Mouse (Mus musculus) mouse embryonic stem cell (cell line): ENCODE results near the gene Tdgf1.

Experiments used
- in situ Hi-C, 2 experiments: fragments of 300-500 bp; cut with MboI; formaldehyde crosslinking; loops; 1 replicate in 1 of 2; 3 replicates in 1 of 2; pipeline ENCODE4 v1.14.3; 2019 to 2020; ENCODE audit warnings: low sequenced_read_pairs in 2 of 2, low pct_unique_long_range_greater_than_20kb in 1 of 2, mixed read lengths in 1 of 2; ENCODE audit not compliant: unreplicated experiment in 1 of 2

Tdgf1 gene

DNA sequence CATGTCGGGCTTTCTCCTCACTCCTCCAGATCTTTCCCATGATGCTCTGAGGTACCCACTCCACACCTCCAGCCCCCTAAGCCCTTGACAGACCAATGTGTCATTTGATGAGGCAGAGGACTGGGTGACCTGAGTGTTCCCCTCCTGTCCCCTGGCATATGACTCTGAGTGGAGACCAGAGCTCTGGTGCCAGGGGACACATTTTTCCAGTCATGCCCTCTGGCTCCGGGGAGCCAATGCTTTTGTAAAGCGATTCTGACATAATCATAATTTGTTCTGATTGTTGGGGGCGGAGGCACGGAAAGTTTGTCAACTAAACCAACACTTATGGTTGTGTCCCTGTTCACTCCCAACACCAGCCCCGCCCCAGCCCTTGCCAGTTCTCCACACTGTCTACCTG is 10.0 kb upstream of the Tdgf1 start:
- in situ Hi-C loops, result no loop called here

DNA sequence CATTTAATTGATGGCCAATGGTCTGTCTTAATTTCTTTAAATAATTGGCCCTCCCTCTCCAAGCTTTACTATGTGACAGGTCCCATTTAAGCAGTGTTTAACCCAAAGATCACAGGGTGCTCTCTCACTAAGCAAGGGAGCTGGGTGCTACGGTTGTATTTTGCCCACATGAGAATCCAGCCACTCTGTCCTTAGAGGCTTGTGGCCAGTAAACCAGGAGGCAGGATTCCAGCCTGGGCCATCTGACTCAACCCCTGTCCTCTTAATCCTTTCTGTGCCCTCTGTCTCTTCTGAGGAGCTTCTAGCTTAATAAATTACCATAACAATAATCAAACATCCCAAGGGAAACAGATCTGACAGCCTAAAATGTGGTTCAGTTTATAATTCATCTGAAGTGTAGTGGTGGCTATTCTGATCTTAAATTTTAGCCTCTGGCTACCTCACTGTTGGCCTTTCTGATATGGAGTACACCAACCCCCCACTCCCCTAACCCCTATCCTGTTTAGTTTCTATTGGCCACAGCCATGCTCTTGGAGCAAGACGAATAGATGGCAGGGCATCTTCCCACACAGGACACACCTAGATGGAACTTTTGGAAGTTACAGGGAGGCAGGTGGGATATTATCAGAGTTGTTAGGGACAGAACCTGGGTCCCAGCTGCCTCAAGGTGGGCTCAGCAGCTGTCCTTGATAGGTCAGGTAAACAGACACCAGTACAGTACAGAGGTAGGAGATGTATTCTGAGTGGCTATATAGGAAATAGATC is 8.9 kb upstream of the Tdgf1 start:
- in situ Hi-C loops, result no loop called here

DNA sequence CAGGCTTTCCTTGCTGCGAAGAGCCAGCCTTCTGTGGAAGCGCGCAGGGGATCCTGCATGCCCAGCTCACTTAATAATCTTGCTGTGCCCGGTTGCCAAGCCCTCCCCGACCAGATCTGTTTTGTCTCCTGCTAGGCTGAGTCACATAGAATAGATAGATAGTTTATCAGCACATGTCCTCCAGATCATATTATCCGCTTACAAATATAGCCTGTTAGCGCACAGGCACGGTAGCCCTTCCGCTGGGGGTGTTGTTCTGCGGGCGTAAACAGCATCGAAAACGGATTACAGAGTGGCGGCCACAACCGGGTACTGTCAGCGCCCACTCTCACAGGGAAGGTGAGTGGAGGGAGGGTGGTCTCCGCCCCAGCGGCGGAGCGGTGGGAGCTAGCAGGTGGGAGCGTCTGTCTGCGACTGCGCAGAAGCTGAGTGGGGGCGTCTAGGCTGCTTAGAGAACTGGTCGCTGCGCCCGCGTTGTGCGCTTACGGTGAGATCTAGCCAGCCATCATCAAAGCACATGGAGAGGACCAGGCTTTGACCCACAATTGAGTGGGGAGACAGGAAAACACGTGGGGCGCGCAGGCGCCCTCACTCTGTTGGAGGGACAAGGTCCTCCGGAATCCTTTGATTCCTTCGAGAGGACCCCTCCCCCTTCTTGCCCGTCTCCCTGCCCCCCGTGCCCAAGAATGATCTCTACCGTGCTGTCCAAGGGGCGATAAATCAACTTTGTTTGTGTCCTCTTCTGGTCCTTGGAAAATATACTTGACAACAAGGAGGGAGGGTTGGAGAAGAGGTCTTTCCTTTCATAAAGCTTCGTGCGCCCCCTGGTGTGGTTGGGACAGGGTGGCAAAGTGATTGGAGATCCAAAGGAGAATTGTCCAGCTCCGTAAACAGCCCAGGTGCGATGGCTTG is 7.8 kb upstream of the Tdgf1 start:
- in situ Hi-C loops, result no loop called here

DNA sequence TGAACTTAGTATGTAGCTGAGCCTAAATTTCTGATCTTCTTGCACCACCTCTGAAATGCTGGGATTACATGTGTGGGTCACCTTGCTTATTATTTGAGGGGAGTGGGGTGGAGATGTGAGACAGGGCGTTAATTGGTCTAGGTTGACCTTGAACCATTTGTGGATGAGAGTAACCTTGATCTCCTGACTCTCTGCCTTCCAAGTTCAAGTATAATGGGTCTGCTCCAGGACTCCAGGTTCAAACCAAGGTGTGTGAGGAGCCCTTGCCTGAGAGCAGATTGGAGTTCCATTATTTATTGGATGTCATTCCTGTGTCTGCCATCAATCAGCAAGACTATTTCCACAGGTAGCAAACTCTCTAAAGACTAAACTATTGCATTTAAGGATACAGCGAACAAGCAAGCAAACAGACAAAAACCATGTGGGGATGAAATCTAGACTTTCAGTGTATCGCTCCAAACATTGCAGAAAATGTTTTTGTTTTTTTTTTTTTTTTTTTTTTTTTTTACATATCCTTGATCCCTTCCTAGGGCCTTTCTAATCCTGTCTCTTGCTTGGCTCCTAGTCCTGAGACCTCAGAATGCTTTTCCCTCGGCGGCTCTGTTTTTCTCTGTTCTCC is 7.1 kb upstream of the Tdgf1 start:
- in situ Hi-C loops, result no loop called here

DNA sequence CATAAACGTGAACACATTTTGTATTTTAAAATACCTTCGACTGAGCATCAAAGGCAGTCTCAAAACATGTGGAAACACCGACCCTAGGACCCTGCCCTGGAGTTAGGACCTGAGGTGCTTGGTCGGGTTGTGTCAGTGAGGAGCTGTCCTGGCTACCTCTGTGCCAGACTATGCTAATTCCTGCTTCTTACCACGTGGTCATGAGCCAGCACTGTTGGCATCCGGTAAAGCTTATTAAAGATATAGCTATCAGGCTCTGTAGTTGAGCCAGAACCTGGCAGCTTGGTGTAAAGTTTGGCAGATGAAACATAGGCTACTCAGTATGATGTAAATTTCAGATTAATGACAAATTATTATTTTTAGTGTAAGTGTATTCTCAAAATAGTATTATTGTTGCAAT is 6.4 kb upstream of the Tdgf1 start:
- in situ Hi-C loops, result no loop called here

DNA sequence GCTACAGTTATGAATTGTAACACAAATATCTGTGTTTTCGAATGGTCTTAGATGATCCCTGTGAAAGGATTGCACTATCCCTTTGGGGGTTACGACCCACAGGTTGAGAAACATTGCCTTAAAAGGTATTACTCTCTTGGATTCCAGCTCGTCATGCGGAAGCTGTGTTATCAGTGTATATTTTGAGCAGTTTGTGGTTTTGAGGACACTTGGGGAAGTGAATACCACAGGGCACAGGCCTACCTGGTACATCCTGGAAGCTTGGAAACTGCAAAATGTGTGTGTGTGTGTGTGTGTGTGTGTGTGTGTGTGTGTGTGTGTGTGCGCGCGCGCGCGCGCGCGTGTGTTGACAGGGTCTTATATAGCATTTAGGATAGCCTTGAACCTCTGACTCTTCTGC is 5.9 kb upstream of the Tdgf1 start:
- in situ Hi-C loops, result no loop called here

DNA sequence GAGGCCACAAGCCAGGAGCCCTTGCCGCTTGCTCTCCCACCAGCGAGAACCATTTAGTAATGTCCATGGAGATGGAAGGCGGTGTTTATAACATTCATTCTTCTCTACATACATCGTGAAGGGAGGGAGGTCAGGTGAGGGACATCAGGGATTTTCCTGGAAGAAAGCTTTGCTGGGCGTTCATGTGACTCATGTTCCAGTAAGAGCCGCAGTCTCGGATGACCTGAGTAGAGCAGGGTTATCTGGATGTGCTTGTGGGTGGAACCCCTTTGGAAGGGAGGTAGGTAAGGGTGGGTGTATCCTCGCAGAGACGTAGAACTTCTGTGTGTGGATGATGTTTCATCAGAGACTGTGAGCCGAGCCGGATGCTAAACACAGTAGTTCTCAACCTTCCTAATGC is 5.4 kb upstream of the Tdgf1 start, which contains the start of gene Lrrc2:
Gene Lrrc2, plus strand, starts transcription at position 149 of the 400 bp plus-strand sequence.
- in situ Hi-C loops, result no loop called here

DNA sequence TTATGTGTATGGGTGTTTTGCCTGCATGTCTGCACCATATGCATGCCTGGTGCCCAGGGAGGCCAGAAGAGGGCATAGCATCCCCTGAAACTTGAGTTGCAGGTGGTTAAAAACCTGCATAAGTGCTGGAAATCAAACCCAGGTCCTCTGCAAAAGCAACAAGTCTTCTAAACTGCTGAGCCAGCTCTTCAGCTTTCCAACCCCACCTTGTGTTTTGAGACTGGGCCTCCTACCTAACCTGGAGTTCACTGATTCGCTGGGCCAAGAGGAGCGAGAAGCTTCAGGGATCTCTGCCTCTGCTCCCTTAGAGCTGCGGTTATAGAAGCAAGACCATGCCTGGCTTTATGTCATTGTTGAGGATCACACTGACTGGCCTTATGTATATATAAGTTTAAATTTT is 4.2 kb upstream of the Tdgf1 start:
- in situ Hi-C loops, result no loop called here

DNA sequence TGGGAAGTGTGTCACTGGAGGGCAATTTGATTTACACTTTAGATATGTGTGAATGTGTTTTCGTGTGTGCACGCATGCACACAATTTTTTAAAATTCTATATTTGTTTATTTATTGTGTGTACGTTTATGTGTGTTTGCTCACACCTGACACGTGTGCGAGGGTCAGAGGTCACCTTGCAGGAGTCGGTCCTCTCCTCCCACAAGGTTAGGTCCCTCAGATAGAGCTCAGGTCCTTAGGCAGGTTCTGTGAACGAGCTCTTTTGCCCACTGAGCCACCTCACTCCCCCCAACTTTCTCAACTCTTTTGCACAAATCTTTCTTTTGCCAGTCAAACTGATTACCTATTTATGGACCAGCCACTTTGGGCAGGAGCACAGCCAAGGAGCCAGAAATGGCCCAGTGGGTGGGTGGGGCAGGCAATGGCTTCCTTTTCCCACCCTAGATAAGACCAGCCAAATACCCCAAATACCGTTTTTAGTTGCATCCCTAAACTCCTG is 2.9 kb upstream of the Tdgf1 start:
- in situ Hi-C loops, result no loop called here

DNA sequence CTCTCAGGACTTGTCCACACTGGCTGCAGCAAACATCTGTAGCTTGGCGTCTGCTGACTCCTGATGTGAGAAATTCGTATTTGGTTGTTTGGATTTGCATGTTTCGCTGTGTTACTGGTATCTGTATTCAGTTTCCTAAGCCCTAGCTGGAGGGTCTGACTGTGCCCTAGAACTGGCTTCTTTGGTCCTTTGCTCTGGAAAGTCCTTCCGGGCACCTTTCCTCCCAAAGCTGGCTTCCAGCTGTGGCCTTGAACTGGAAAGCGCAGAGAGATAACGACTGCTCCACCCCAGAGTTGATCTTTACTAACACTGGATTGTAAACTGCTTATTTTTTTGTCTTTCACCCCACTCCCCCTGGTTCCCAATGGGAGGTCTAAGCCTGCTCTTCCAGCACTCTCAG is 1.9 kb upstream of the Tdgf1 start:
- in situ Hi-C loops, result no loop called here

DNA sequence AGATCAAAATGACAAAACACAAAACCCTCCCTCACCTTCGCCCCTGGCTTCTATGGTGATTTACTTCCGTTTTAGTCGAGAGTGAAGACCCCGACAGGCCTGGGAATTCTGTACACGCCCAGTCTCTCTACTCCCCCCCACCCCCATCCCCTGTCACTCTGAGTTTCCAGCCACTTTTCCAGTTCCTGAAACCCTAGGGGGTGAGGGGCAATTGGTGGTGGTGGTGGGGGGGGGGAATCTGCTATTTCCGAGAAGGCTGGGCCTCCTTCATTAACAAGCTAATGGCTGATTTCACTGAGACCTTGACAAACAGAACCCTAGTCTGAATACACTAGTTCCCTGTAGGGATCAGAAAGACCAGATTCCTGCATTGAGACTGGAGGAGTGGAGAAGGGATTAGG is 1.3 kb upstream of the Tdgf1 start:
- in situ Hi-C loops, result no loop called here

DNA sequence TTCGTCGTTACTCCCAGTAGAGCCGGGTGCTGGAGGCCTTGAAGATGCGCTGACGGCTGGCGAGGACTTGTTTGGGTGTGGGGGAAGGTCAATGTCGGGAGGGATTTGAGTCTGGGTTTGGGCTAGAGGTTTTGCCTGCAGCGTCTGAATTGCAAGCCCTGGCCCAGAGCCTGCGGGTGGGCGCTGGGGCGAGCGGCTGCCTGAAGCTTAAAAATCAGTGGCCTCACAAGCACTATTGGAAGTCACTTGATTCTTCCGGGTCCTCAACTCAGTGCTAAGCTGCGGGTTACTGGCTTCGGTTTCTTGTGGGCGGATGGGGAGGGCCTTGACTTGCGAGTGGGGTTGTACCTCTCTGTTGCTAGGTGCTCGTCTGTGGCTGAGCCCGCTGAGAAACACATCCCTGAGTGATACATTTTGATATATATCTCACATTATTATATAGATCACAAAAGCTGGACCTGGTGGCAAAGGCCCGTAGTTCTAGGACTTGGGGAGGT is 638 bp upstream of the Tdgf1 start:
- in situ Hi-C loops, result no loop called here

DNA sequence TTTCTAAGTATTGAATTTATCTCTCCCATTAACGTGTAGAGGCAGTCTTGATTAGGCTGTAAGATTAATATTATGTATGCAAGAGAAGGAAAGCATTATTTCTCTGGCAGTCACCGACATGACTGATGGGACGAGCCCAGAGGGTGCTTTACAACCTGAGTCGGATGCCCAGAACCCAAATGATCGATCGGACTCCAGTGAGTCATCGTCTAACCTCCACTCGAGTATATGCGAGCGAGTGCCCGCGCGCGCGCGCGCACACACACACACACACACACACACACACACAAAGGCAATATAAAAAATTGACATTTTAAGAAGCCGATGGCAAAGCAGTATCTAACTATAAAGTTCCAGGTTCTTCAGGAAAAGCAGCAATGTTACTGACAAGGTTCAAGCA is 615 bp downstream of the Tdgf1 start:
- in situ Hi-C loops, result no loop called here

DNA sequence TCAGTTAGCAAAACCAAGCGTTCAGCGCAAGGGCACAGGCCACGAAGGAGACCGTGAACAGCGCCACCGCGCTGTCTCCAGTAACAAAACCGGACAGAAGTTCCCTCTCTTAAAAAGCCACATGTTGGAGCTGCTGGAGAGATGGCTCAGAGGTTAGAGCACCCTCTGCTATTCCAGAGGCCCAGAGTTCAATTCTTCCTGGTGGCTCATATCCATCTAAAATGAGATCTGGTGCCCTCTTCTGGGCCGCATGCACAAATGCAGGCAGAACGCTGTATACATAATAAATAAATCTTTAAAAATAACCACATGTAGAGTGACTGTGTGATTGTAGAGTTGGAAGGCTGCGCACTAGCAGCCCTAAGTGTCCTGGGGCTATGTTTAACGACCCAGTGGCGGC is 1.7 kb downstream of the Tdgf1 start:
- in situ Hi-C loops, result no loop called here

DNA sequence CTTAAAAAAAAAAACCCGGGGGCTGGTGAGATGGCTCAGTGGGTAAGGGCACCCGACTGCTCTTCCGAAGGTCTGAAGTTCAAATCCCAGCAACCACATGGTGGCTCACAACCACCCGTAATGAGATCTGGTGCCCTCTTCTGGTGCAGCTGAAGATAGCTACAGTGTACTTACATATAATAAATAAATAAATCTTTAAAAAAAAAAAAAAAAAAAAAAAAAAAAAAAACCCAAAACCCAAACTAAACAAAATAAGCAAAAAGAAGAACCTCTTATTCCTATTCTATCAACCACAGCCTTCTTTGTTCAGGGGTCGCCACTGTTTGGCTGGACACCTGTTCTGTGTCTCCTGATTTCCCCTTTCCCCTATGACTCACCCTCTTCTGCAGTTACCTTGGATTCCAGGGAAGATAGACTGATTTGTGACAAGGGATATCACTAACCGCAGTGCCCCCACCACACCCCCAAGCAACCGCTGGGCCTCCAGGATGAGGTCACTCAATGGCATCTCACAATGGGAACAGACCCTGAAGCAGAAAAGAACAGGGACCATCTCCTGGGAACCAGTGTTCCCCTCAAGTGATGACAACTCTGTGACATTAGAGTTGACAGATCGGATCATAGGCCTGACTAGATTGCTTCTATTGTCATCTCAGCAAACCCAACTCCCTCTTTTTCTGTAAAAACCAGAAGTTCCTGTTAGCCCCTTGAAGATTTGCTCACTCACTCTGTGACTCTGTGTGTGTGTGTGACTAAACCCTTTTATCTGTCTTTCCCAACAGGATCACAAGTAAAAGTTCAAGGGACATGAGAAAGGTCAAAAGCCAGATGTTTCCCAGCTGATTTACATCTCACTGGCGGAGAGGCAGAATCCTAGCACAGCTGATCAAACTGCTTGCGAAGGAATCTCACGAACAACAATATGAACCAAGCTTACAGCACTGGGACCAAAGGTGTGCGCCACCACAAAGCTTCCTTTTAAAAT is 8.2 kb downstream of the Tdgf1 start:
- in situ Hi-C loops, result no loop called here

DNA sequence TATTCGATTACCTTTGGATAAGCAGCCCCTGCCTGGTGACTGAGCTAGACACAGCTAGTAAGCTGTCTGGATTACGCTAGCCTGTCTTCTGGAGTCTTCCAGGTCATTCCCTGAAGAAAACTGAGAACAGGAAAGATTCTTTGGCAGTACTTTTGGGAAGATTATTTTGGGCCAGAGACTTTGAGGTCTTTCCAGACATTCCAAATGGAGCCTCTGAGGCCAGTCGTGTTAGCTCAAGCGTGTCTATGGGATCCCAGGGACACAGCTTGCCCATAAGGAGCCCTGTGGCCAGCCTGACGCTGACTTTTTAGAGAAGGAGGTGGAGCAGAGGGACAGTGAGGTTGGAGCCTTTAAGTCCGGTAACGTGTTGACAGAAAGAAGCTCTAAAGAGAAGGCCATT is 10.0 kb downstream of the Tdgf1 start:
- in situ Hi-C loops, result no loop called here

DNA sequence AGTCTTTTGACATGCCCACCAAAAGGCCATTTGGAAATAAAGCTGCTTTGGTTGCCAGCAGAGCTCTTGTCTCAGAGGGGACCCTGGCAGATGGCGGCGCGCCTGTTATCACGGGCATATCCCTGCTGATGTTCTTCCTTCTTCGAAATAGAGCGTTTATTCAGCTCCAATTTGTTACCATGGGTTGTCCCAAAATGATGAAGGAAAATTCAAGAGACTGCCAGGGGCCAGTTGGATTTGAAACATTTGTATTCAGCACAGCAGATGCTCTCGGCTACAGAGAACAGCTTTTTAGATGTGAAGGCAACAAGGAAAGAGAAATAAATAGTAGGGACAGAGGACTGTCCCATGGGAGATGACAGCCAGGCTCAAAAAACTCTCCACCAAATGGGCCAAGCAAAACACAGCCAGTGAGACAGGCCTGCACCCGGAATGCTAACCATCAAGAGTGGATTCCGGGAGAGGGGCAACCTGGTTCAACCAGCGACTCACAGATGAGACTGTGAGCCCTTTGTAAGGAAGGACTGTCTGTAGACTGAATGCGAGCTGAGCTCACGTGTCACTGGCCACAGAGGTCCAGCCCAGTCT is 12.0 kb downstream of the Tdgf1 start:
- in situ Hi-C loops, result no loop called here

DNA sequence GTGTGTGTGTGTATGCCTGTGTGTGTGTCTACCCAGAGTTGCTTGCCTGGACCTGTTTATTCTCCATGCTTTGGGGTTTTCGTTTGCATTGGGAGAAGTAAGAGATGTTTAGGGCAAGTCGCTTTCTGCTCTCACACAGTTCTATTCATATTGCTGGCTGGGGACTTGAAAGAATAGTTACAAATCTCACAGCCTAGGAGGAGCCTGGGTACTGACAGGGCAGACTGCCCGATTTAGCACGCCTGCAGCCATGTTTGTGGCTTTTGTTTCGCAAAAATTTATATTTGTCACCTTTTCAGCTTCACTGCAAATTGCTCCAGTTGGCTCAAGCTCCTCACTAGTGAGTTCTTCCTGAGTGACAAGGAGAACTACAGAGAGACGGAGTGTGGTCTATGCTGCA is 14.4 kb downstream of the Tdgf1 start:
- in situ Hi-C loops, result no loop called here
